Mouse (Mus musculus): Measurements from ENCODE around the gene Tigd3. TPM values are rescaled to one million over a fixed set of nuclear protein-coding genes. Genes with fewer than 3 reads are reported as not detected.
"Not testable (repeated sequence)": the region's sequence is repeated elsewhere in the genome, so short reads cannot be mapped to it uniquely, and the experiment has no call there.

The Tigd3 gene
- polyA plus RNA-seq, 1 experiment, result 1.1 TPM

GRCm38 (mm10) chr19:5907275-5907674, 13.3 kb upstream of the Tigd3 start:
- no peak overlapping the region for H3K4me3 ChIP-seq (replicated peaks; ENCODE audit: extremely low read depth, low read depth, low read length)
- WGBS, result 62% methylated on average over 3 of the region's 3 CpGs
- DNase-seq, result no peak
- TF ChIP-seq POLR2A (IDR thresholded peaks at IDR 0.05; ENCODE audit: borderline replicate concordance, extremely low read depth, low read depth, low read length) (no peak), CTCF (IDR thresholded peaks at IDR 0.05; ENCODE audit: insufficient read depth, low read length) (no peak)
- peaks cover 12% of the 10 kb centered on the region for H3K4me1 ChIP-seq (ENCODE audit: control insufficient read depth, insufficient read depth, low read length)

- peak overlapping the region; percentile 68 for H3K4me3 ChIP-seq (replicated peaks; ENCODE audit: extremely low read depth, low read depth, low read length)
- H3K4me1 ChIP-seq (ENCODE audit: control insufficient read depth, insufficient read depth, low read length), result no peaks in the 10 kb centered on the region; the same call in 1 of the 2 replicates
- TF ChIP-seq CTCF (IDR thresholded peaks at IDR 0.05; ENCODE audit: insufficient read depth, low read length), result no peak
- no peak for TF ChIP-seq POLR2A (IDR thresholded peaks at IDR 0.05; ENCODE audit: borderline replicate concordance, extremely low read depth, low read depth, low read length)
- DNase-seq, result no peak
- WGBS, result 9% methylated on average over 28 of the region's 31 CpGs
Measured at GRCm38 (mm10) chr19:5893282-5894001, 507 bp downstream of the Tigd3 start.

GRCm38 (mm10) chr19:5892735-5893134, 1.2 kb downstream of the Tigd3 start:
- no peak for TF ChIP-seq CTCF (IDR thresholded peaks at IDR 0.05; ENCODE audit: insufficient read depth, low read length)
- no peak for TF ChIP-seq POLR2A (IDR thresholded peaks at IDR 0.05; ENCODE audit: borderline replicate concordance, extremely low read depth, low read depth, low read length)
- WGBS, result 88% methylated on average over 13 of the region's 13 CpGs
- no peak overlapping the region for H3K4me3 ChIP-seq (replicated peaks; ENCODE audit: extremely low read depth, low read depth, low read length)
- no peaks in the 10 kb centered on the region; the same call in 1 of the 2 replicates for H3K4me1 ChIP-seq (ENCODE audit: control insufficient read depth, insufficient read depth, low read length)
- DNase-seq, result no peak

GRCm38 (mm10) chr19:5892262-5892661, 1.7 kb downstream of the Tigd3 start:
- DNase-seq, result no peak
- WGBS, result 94% methylated on average over 7 of the region's 7 CpGs
- H3K4me1 ChIP-seq (ENCODE audit: control insufficient read depth, insufficient read depth, low read length), result no peaks in the 10 kb centered on the region; the same call in 1 of the 2 replicates
- TF ChIP-seq CTCF (IDR thresholded peaks at IDR 0.05; ENCODE audit: insufficient read depth, low read length) (no peak), POLR2A (IDR thresholded peaks at IDR 0.05; ENCODE audit: borderline replicate concordance, extremely low read depth, low read depth, low read length) (no peak)
- H3K4me3 ChIP-seq (replicated peaks; ENCODE audit: extremely low read depth, low read depth, low read length), result no peak overlapping the region

- no peak for DNase-seq
- TF ChIP-seq POLR2A (IDR thresholded peaks at IDR 0.05; ENCODE audit: borderline replicate concordance, extremely low read depth, low read depth, low read length) (no peak), CTCF (IDR thresholded peaks at IDR 0.05; ENCODE audit: insufficient read depth, low read length) (no peak)
- no peaks in the 10 kb centered on the region; the same call in 1 of the 2 replicates for H3K4me1 ChIP-seq (ENCODE audit: control insufficient read depth, insufficient read depth, low read length)
- 92% methylated on average over 12 of the region's 12 CpGs for WGBS
- no peak overlapping the region for H3K4me3 ChIP-seq (replicated peaks; ENCODE audit: extremely low read depth, low read depth, low read length)
Measured at GRCm38 (mm10) chr19:5891521-5892258, 2.3 kb downstream of the Tigd3 start.

- Histone ChIP-seq H3K4me3 (replicated peaks; ENCODE audit: extremely low read depth, low read depth, low read length) (no peak overlapping the region), H3K4me1 (ENCODE audit: control insufficient read depth, insufficient read depth, low read length) (no peaks in the 10 kb centered on the region; the same call in 1 of the 2 replicates)
- 50% methylated on average over 4 of the region's 4 CpGs for WGBS
- TF ChIP-seq POLR2A (IDR thresholded peaks at IDR 0.05; ENCODE audit: borderline replicate concordance, extremely low read depth, low read depth, low read length) (no peak), CTCF (IDR thresholded peaks at IDR 0.05; ENCODE audit: insufficient read depth, low read length) (no peak)
- DNase-seq, result no peak
Measured at GRCm38 (mm10) chr19:5889211-5889610, 4.7 kb downstream of the Tigd3 start.

- 64% methylated on average over 3 of the region's 3 CpGs for WGBS
- no peak for DNase-seq
- TF ChIP-seq CTCF (IDR thresholded peaks at IDR 0.05; ENCODE audit: insufficient read depth, low read length), result no peak
- no peak for TF ChIP-seq POLR2A (IDR thresholded peaks at IDR 0.05; ENCODE audit: borderline replicate concordance, extremely low read depth, low read depth, low read length)
- H3K4me3 ChIP-seq (replicated peaks; ENCODE audit: extremely low read depth, low read depth, low read length), result no peak overlapping the region
- H3K4me1 ChIP-seq (ENCODE audit: control insufficient read depth, insufficient read depth, low read length), result no peaks in the 10 kb centered on the region
Measured at GRCm38 (mm10) chr19:5887234-5887815, 6.6 kb downstream of the Tigd3 start.

GRCm38 (mm10) chr19:5885838-5886237, 8.1 kb downstream of the Tigd3 start:
- no peak for DNase-seq
- whole genome bisulfite sequencing, result 58% methylated on average over 4 of the region's 4 CpGs
- Histone ChIP-seq H3K4me3 (replicated peaks; ENCODE audit: extremely low read depth, low read depth, low read length) (no peak overlapping the region), H3K4me1 (ENCODE audit: control insufficient read depth, insufficient read depth, low read length) (no peaks in the 10 kb centered on the region)
- TF ChIP-seq POLR2A (IDR thresholded peaks at IDR 0.05; ENCODE audit: borderline replicate concordance, extremely low read depth, low read depth, low read length) (no peak), CTCF (IDR thresholded peaks at IDR 0.05; ENCODE audit: insufficient read depth, low read length) (no peak; the same call in 1 of the 2 replicates)

- H3K4me3 ChIP-seq (replicated peaks; ENCODE audit: extremely low read depth, low read depth, low read length), result no peak overlapping the region
Measured at GRCm38 (mm10) chr19:5883935-5884334, 10.0 kb downstream of the Tigd3 start.

GRCm38 (mm10) chr19:5882079-5882478, 11.9 kb downstream of the Tigd3 start:
- 53% methylated on average over 5 of the region's 5 CpGs for WGBS

More at GRCm38 (mm10) chr19:5883935-5884334, 10.0 kb downstream of the Tigd3 start:
- no peaks in the 10 kb centered on the region; the same call in 1 of the 2 replicates for H3K4me1 ChIP-seq (ENCODE audit: control insufficient read depth, insufficient read depth, low read length)
- no peak for DNase-seq
- no peak for TF ChIP-seq CTCF (IDR thresholded peaks at IDR 0.05; ENCODE audit: insufficient read depth, low read length)
- no peak for TF ChIP-seq POLR2A (IDR thresholded peaks at IDR 0.05; ENCODE audit: borderline replicate concordance, extremely low read depth, low read depth, low read length)
- 61% methylated on average over 1 of the region's 1 CpGs for WGBS

More at GRCm38 (mm10) chr19:5882079-5882478, 11.9 kb downstream of the Tigd3 start:
- not testable (repeated sequence) for DNase-seq; H3K4me1 ChIP-seq (ENCODE audit: control insufficient read depth, insufficient read depth, low read length); H3K4me3 ChIP-seq (replicated peaks; ENCODE audit: extremely low read depth, low read depth, low read length)

Measured in lung, adult 2 months (tissue).